In genomic region chr1:40175797-40176196, GRCm38 (mm10) we compare ENCODE assay signal across 26 mouse cellular contexts. TPM values are rescaled to one million over a fixed set of nuclear protein-coding genes. Genes with fewer than 3 reads are reported as not detected.
DNase-seq lines count a peak whose midpoint lies in the region; ATAC-seq and TF ChIP-seq lines count a peak whose summit lies in the region.
"Had no signal": no experiment of that assay in that cellular context is flagged by ENCODE, and none has a peak within 500 bp of the region (broad histone marks: within the 10 kb centered on the region; RNA-seq: fewer than 3 reads in every experiment).

No protein-coding gene starts in this region.

- H3K27ac ChIP-seq in liver, embryonic 13.5 days: no peak overlapping the region
- H3K27ac ChIP-seq in liver, embryonic 14.5 days: no peak overlapping the region
- peak overlapping the region; percentile 97 for H3K27ac ChIP-seq in liver, postnatal 0 days (ENCODE audit: low read depth)
- H3K27ac ChIP-seq in gastrocnemius, adult 2 months: no peak overlapping the region
- H3K27ac ChIP-seq: embryonic facial prominence, embryonic 10.5 days; embryonic facial prominence, embryonic 13.5 days; forebrain, embryonic 12.5 days; forebrain, embryonic 15.5 days; heart, adult 2 months; heart, embryonic 10.5 days; heart, embryonic 13.5 days; hindbrain, embryonic 14.5 days had no signal

- no peaks in the 10 kb centered on the region; the same call in 1 of the 2 replicates for H3K4me1 ChIP-seq in liver, embryonic 13.5 days (replicated peaks)
- peaks cover 0 to 7% of the 10 kb centered on the region in 2 experiments; a peak in 1 of 4 replicates for H3K4me1 ChIP-seq in liver, embryonic 14.5 days (replicated peaks; ENCODE audit: control insufficient read depth in 2 of 2, insufficient read depth in 2 of 2, low read length in 1 of 2)
- peaks cover 12% of the 10 kb centered on the region for H3K4me1 ChIP-seq in liver, postnatal 0 days (ENCODE audit: insufficient read depth)
- H3K4me1 ChIP-seq: forebrain, embryonic 12.5 days; forebrain, embryonic 15.5 days had no signal

- no peak for DNase-seq in liver, embryonic 13.5 days
- no peak for DNase-seq in liver, embryonic 14.5 days (ENCODE audit: low read depth in 3 of 3, low spot score in 3 of 3)
- no peak for DNase-seq in liver, postnatal 0 days
- DNase-seq in gastrocnemius, adult 2 months: no peak
- no peak for DNase-seq in spleen, postnatal 4 days (ENCODE audit: low spot score in 2 of 2)
- DNase-seq: adrenal gland, adult 2 months; adrenal gland, postnatal 14 days; cerebellum, adult 11 months; cerebellum, adult 2 months; cerebellum, adult 9-11 months; cerebellum, postnatal 25 days; gastrocnemius, postnatal 10 days; gastrocnemius, postnatal 36 days; heart, adult 2 months; heart, postnatal 14 days; heart, postnatal 4 days had no signal

- H3K9me3 ChIP-seq in liver, embryonic 13.5 days (replicated peaks): no peaks in the 10 kb centered on the region
- no peaks in the 10 kb centered on the region for H3K9me3 ChIP-seq in liver, embryonic 14.5 days (ENCODE audit: control insufficient read depth, low read length)
- no peaks in the 10 kb centered on the region for H3K9me3 ChIP-seq in liver, postnatal 0 days (ENCODE audit: low read length)
- H3K9me3 ChIP-seq: embryonic facial prominence, embryonic 10.5 days; embryonic facial prominence, embryonic 13.5 days; forebrain, embryonic 12.5 days; forebrain, embryonic 15.5 days; heart, embryonic 10.5 days had no signal

- WGBS in liver, embryonic 13.5 days (ENCODE audit: insufficient replicate concordance): 47% methylated on average over 1 of the region's 1 CpGs
- WGBS in liver, embryonic 14.5 days (ENCODE audit: insufficient replicate concordance): 23% methylated on average over 1 of the region's 1 CpGs
- WGBS in liver, postnatal 0 days (ENCODE audit: insufficient replicate concordance): 73% methylated on average over 1 of the region's 1 CpGs

- H3K9ac ChIP-seq in liver, embryonic 13.5 days: no peak overlapping the region
- no peak overlapping the region for H3K9ac ChIP-seq in liver, embryonic 14.5 days (replicated peaks)
- no peak overlapping the region for H3K9ac ChIP-seq in liver, postnatal 0 days (replicated peaks)
- H3K9ac ChIP-seq: embryonic facial prominence, embryonic 13.5 days; forebrain, embryonic 12.5 days; forebrain, embryonic 15.5 days; heart, embryonic 13.5 days; hindbrain, embryonic 14.5 days had no signal

- TF ChIP-seq EP300 in liver, embryonic 14.5 days (IDR thresholded peaks at IDR 0.05; ENCODE audit: low read depth): no peak
- peak; percentile 85 for TF ChIP-seq EP300 in liver, postnatal 0 days (IDR thresholded peaks at IDR 0.05; ENCODE audit: low read depth)

- no peaks in the 10 kb centered on the region for H3K36me3 ChIP-seq in liver, embryonic 13.5 days
- H3K36me3 ChIP-seq in liver, embryonic 14.5 days (replicated peaks; ENCODE audit: control insufficient read depth, insufficient read depth, low read depth): no peaks in the 10 kb centered on the region
- H3K36me3 ChIP-seq in liver, postnatal 0 days (replicated peaks; ENCODE audit: insufficient read depth, low read length): no peaks in the 10 kb centered on the region
- H3K36me3 ChIP-seq: embryonic facial prominence, embryonic 10.5 days; embryonic facial prominence, embryonic 13.5 days; forebrain, embryonic 12.5 days; forebrain, embryonic 15.5 days; heart, embryonic 10.5 days had no signal

- intact Hi-C loops in gastrocnemius, adult 2 months (cut with DNase I): no loop called here

- H3K27me3 ChIP-seq in liver, embryonic 13.5 days: no peaks in the 10 kb centered on the region
- no peaks in the 10 kb centered on the region for H3K27me3 ChIP-seq in liver, embryonic 14.5 days (ENCODE audit: control insufficient read depth, insufficient read depth, low read length)
- no peaks in the 10 kb centered on the region for H3K27me3 ChIP-seq in liver, postnatal 0 days (ENCODE audit: insufficient read depth, low read length)
- H3K27me3 ChIP-seq: embryonic facial prominence, embryonic 13.5 days; forebrain, embryonic 12.5 days; forebrain, embryonic 15.5 days; heart, embryonic 13.5 days had no signal

- H3K4me3 ChIP-seq in liver, embryonic 13.5 days (replicated peaks): no peak overlapping the region
- no peak overlapping the region for H3K4me3 ChIP-seq in liver, embryonic 14.5 days (ENCODE audit: insufficient read depth in 1 of 2, low read depth in 2 of 2, low read length in 2 of 2)
- no peak overlapping the region for H3K4me3 ChIP-seq in liver, postnatal 0 days (ENCODE audit: low read depth, low read length)
- no peak overlapping the region for H3K4me3 ChIP-seq in gastrocnemius, adult 2 months
- H3K4me3 ChIP-seq: embryonic facial prominence, embryonic 10.5 days; embryonic facial prominence, embryonic 13.5 days; erythroblast, embryonic 14.5 days; forebrain, embryonic 12.5 days; forebrain, embryonic 15.5 days; heart, adult 2 months; heart, embryonic 10.5 days; heart, embryonic 13.5 days had no signal

- peak; percentile 50; the same call in 1 of the 2 replicates for ATAC-seq in liver, embryonic 13.5 days (ENCODE audit: low read depth)
- 0 out of 2 replicates have a peak, but pooled peaks have one; percentile 39 for ATAC-seq in liver, embryonic 14.5 days (ENCODE audit: insufficient read depth)
- ATAC-seq in liver, postnatal 0 days: peak; percentile 88
- no peak for ATAC-seq in monocyte, adult 5-6 weeks (replicated peaks; ENCODE audit: insufficient number of reproducible peaks, low FRiP score, low TSS enrichment, poor library complexity, severe bottlenecking)
- ATAC-seq: CD4-positive, CD25-positive, alpha-beta regulatory T cell, adult 4 months; forebrain, embryonic 15.5 days had no signal

- TF ChIP-seq CTCF in liver, embryonic 14.5 days (IDR thresholded peaks at IDR 0.05; ENCODE audit: low read depth): no peak
- no peak for TF ChIP-seq CTCF in liver, postnatal 0 days (IDR thresholded peaks at IDR 0.05; ENCODE audit: low read depth)
- no peak for TF ChIP-seq CTCF in gastrocnemius, adult 2 months (IDR thresholded peaks at IDR 0.05)

- H3K4me2 ChIP-seq in liver, embryonic 13.5 days: no peak overlapping the region
- no peak overlapping the region for H3K4me2 ChIP-seq in liver, embryonic 14.5 days (ENCODE audit: low read depth)
- H3K4me2 ChIP-seq in liver, postnatal 0 days (ENCODE audit: low read depth, low read length): no peak overlapping the region
- H3K4me2 ChIP-seq: embryonic facial prominence, embryonic 13.5 days; forebrain, embryonic 12.5 days; forebrain, embryonic 15.5 days; heart, embryonic 13.5 days; hindbrain, embryonic 14.5 days had no signal

RNA-seq across cellular contexts. Expression of gene Il1r1, which starts 49.1 kb away (rescaled TPM):
- polyA plus RNA-seq in liver, embryonic 13.5 days (2015; fragmentation: Nextera tagmentation; extraction: Ambion mirVana): 9.2 and 12.3 TPM in 2 replicates
- polyA plus RNA-seq in liver, embryonic 14.5 days (2012; rRNA removed): 2.7 and 2.9 TPM in 2 replicates
- 9.2 and 9.9 TPM in 2 replicates for polyA plus RNA-seq in liver, embryonic 14.5 days (2014; fragmentation: Nextera tagmentation; extraction: Ambion mirVana)
- 12.7 and 15.1 TPM in 2 replicates for polyA plus RNA-seq in liver, postnatal 0 days (2015; fragmentation: Nextera tagmentation; extraction: Ambion mirVana)
- total RNA-seq in gastrocnemius, adult 2 months (2021): 1 to 10 TPM; 3.0 to 3.4 TPM
- total RNA-seq in monocyte, adult 5-6 weeks (2017): 0.19 TPM in 1 of 3 replicates, not detected in the others
- polyA plus RNA-seq: CD4-positive, CD25-positive, alpha-beta regulatory T cell, adult 4 months had no signal
